Mouse (Mus musculus) hindbrain, embryonic 16.5 days (tissue): Measurements from ENCODE around the gene St14. TPM values are rescaled to one million over a fixed set of nuclear protein-coding genes. Genes with fewer than 3 reads are reported as not detected.
"Not testable (repeated sequence)": the region's sequence is repeated elsewhere in the genome, so short reads cannot be mapped to it uniquely, and the experiment has no call there.

Experiments used
- ATAC-seq: fragments of 200-750 bp; cut with Nextera tagmentation; 2 replicates; pipeline ENCODE4 v1.8.0; 2017; ENCODE audit warnings: moderate TSS enrichment, moderate library complexity
- H3K27ac ChIP-seq: fragments of 300-500 bp; sonication (generic); 2 replicates; pipeline ENCODE4 v1.5.1; 2014; ENCODE audit warnings: low read depth, mild to moderate bottlenecking, control low read depth, low read length, moderate library complexity
- H3K27me3 ChIP-seq: fragments of 300-500 bp; sonication (generic); replicated peaks from 2 replicates; pipeline ENCODE4 v1.6.1; 2014; ENCODE audit warnings: low read length; ENCODE audit not compliant: control insufficient read depth, insufficient read depth
- H3K36me3 ChIP-seq: fragments of 300-500 bp; sonication (generic); 2 replicates; pipeline ENCODE4 v1.6.1; 2014; ENCODE audit warnings: mild to moderate bottlenecking, low read length, moderate library complexity, mixed read lengths; ENCODE audit not compliant: control insufficient read depth, insufficient read depth
- H3K4me1 ChIP-seq: fragments of 300-500 bp; sonication (generic); 2 replicates; pipeline ENCODE4 v1.6.1; 2014; ENCODE audit warnings: low read depth, low read length; ENCODE audit not compliant: control insufficient read depth, insufficient read depth
- H3K4me2 ChIP-seq: fragments of 300-500 bp; sonication (generic); 2 replicates; pipeline ENCODE4 v1.6.1; 2014; ENCODE audit warnings: mild to moderate bottlenecking, low read length, control low read depth, moderate library complexity
- H3K4me3 ChIP-seq: fragments of 300-500 bp; sonication (generic); 2 replicates; pipeline ENCODE4 v1.5.1; 2014; ENCODE audit warnings: mild to moderate bottlenecking, low read length, control low read depth, moderate library complexity
- H3K9ac ChIP-seq: fragments of 300-500 bp; sonication (generic); 2 replicates; pipeline ENCODE4 v1.6.1; 2014; ENCODE audit warnings: low read depth, mild to moderate bottlenecking, control low read depth, low read length, moderate library complexity
- H3K9me3 ChIP-seq: fragments of 300-500 bp; sonication (generic); 2 replicates; pipeline ENCODE4 v1.6.1; 2014; ENCODE audit warnings: mild to moderate bottlenecking, low read length, moderate library complexity; ENCODE audit not compliant: control insufficient read depth
- WGBS: fragments of 180-500 bp; shearing (Covaris S2); extraction: QIAGEN DNeasy Blood & Tissue Kit; methylation state at CpG from one replicate; pipeline ENCODE4 v1.1.7; 2014; 5-methylcytosine and 5-hydroxymethylcytosine counted together
- polyA plus RNA-seq: library from polyadenylated mRNA; unstranded; fragments of >200 nt; fragmentation: Nextera tagmentation; extraction: Ambion mirVana; gene quantifications from 2 replicates; pipeline ENCODE4 v1.2.1, GENCODE M21; 2015

St14 gene
- polyA plus RNA-seq, result 0.93 and 1.2 TPM in 2 replicates

GRCm38 (mm10) chr9:31131205-31131968, at the start of gene St14:
St14 (minus strand) TSS chr9:31131853.
- no peaks in the 10 kb centered on the region for H3K9me3 ChIP-seq
- no peak within 1 kb of the TSS for H3K27ac ChIP-seq
- peak within 1 kb of the TSS; percentile 93 for H3K4me2 ChIP-seq
- peak; percentile 46; the same call in 1 of the 2 replicates for ATAC-seq
- peak within 1 kb of the TSS; percentile 50 for H3K4me3 ChIP-seq
- no peaks in the 10 kb centered on the region for H3K36me3 ChIP-seq
- WGBS, result under 1% methylated on average over 54 of the region's 74 CpGs
- peaks cover 21% of the 10 kb centered on the region for H3K27me3 ChIP-seq
- H3K9ac ChIP-seq, result peak within 1 kb of the TSS; percentile 60
- H3K4me1 ChIP-seq, result peaks cover 12% of the 10 kb centered on the region

GRCm38 (mm10) chr9:31177692-31178091, 46.0 kb upstream of the St14 start:
- Histone ChIP-seq H3K4me3 (no peak overlapping the region), H3K4me2 (no peak overlapping the region), H3K4me1 (peaks cover 12% of the 10 kb centered on the region), H3K27me3 (no peaks in the 10 kb centered on the region), H3K27ac (no peak overlapping the region), H3K9ac (no peak overlapping the region), H3K9me3 (no peaks in the 10 kb centered on the region), H3K36me3 (no peaks in the 10 kb centered on the region; the same call in 1 of the 2 replicates)
- no peak for ATAC-seq
- 75% methylated on average over 6 of the region's 6 CpGs for WGBS

GRCm38 (mm10) chr9:31176379-31177130, 44.9 kb upstream of the St14 start:
- H3K4me3 ChIP-seq, result no peak overlapping the region
- H3K4me2 ChIP-seq, result no peak overlapping the region
- H3K36me3 ChIP-seq, result peaks cover 2% of the 10 kb centered on the region; the same call in 1 of the 2 replicates
- peaks cover 9% of the 10 kb centered on the region for H3K4me1 ChIP-seq
- no peaks in the 10 kb centered on the region for H3K9me3 ChIP-seq
- peak; percentile 84 for ATAC-seq
- peak overlapping the region; percentile 39; the same call in 1 of the 2 replicates for H3K27ac ChIP-seq
- no peaks in the 10 kb centered on the region for H3K27me3 ChIP-seq
- no peak overlapping the region for H3K9ac ChIP-seq
- WGBS, result 64% methylated on average over 8 of the region's 8 CpGs

- no peak overlapping the region for H3K4me3 ChIP-seq
- no peaks in the 10 kb centered on the region for H3K9me3 ChIP-seq
- no peak overlapping the region for H3K4me2 ChIP-seq
- no peak overlapping the region for H3K27ac ChIP-seq
- H3K9ac ChIP-seq, result no peak overlapping the region
- peaks cover 4% of the 10 kb centered on the region; the same call in 1 of the 2 replicates for H3K36me3 ChIP-seq
- no peak for ATAC-seq
- H3K27me3 ChIP-seq, result no peaks in the 10 kb centered on the region
- WGBS, result 60% methylated on average over 3 of the region's 3 CpGs
- peaks cover 7% of the 10 kb centered on the region; the same call in 1 of the 2 replicates for H3K4me1 ChIP-seq
Measured at GRCm38 (mm10) chr9:31175978-31176377, 44.3 kb upstream of the St14 start.

GRCm38 (mm10) chr9:31175346-31175745, 43.7 kb upstream of the St14 start:
- ATAC-seq, result no peak
- WGBS, result 92% methylated on average over 6 of the region's 6 CpGs
- no peaks in the 10 kb centered on the region for H3K9me3 ChIP-seq
- peaks cover 6% of the 10 kb centered on the region; the same call in 1 of the 2 replicates for H3K36me3 ChIP-seq
- no peak overlapping the region for H3K9ac ChIP-seq
- no peaks in the 10 kb centered on the region for H3K27me3 ChIP-seq
- no peak overlapping the region for H3K4me2 ChIP-seq
- no peak overlapping the region for H3K4me3 ChIP-seq
- H3K27ac ChIP-seq, result no peak overlapping the region
- peaks cover 7% of the 10 kb centered on the region; the same call in 1 of the 2 replicates for H3K4me1 ChIP-seq

- ATAC-seq, result no peak
- Histone ChIP-seq H3K36me3 (peaks cover 19% of the 10 kb centered on the region), H3K9ac (no peak overlapping the region)
Measured at GRCm38 (mm10) chr9:31168356-31169093, 36.9 kb upstream of the St14 start.

GRCm38 (mm10) chr9:31167305-31167704, 35.7 kb upstream of the St14 start:
- Histone ChIP-seq H3K4me3 (no peak overlapping the region), H3K4me2 (no peak overlapping the region), H3K9me3 (no peaks in the 10 kb centered on the region), H3K36me3 (peaks cover 19% of the 10 kb centered on the region), H3K9ac (no peak overlapping the region), H3K27ac (no peak overlapping the region), H3K4me1 (no peaks in the 10 kb centered on the region), H3K27me3 (no peaks in the 10 kb centered on the region)
- no peak for ATAC-seq
- 83% methylated on average over 13 of the region's 13 CpGs for WGBS

More at GRCm38 (mm10) chr9:31168356-31169093, 36.9 kb upstream of the St14 start:
- Histone ChIP-seq H3K27ac (no peak overlapping the region), H3K4me3 (no peak overlapping the region), H3K4me2 (no peak overlapping the region), H3K9me3 (no peaks in the 10 kb centered on the region), H3K27me3 (no peaks in the 10 kb centered on the region), H3K4me1 (no peaks in the 10 kb centered on the region)
- 95% methylated on average over 22 of the region's 22 CpGs for WGBS

GRCm38 (mm10) chr9:31165505-31165904, 33.9 kb upstream of the St14 start:
- H3K4me2 ChIP-seq, H3K4me1 ChIP-seq, H3K27ac ChIP-seq, H3K4me3 ChIP-seq, H3K9me3 ChIP-seq, H3K9ac ChIP-seq, H3K27me3 ChIP-seq, ATAC-seq: not testable (repeated sequence)
- 83% methylated on average over 3 of the region's 3 CpGs for WGBS
- peaks cover 27% of the 10 kb centered on the region for H3K36me3 ChIP-seq
